Mouse (Mus musculus) testis, adult 2 months (tissue): ENCODE data around the gene Fam181a.

Source experiments
- CTCF ChIP-seq: fragments of 200-500 bp; IDR thresholded peaks from 2 replicates; pipeline ENCODE4 v1.5.1; 2012; ENCODE audit warnings: low read depth, mild to moderate bottlenecking, inconsistent platforms, low read length, moderate library complexity; ENCODE audit not compliant: control insufficient read depth, insufficient read depth, insufficient replicate concordance
- POLR2A ChIP-seq: fragments of 200-500 bp; IDR thresholded peaks from 2 replicates; pipeline ENCODE4 v1.6.1; 2012; ENCODE audit warnings: low read depth, mild to moderate bottlenecking, inconsistent platforms, low read length, moderate library complexity; ENCODE audit not compliant: control insufficient read depth

- TF ChIP-seq CTCF, result no peak
- TF ChIP-seq POLR2A, result no peak
These were observed 15.8 kb downstream of the Fam181a start for GRCm38 (mm10) chr12:103326569-103326968.
